Mouse (Mus musculus): ENCODE data around the gene Nrxn1. TPM values are rescaled to one million over a fixed set of nuclear protein-coding genes. Genes with fewer than 3 reads are reported as not detected.

Nrxn1 gene
- polyA plus RNA-seq, 1 experiment from 2014 or later = 1.2 TPM

- Histone ChIP-seq H3K27me3 (ENCODE audit: control insufficient read depth, insufficient read depth, low read length) (no peaks in the 10 kb centered on the region), H3K27ac (ENCODE audit: low read length) (no peak overlapping the region), H3K4me1 (ENCODE audit: control insufficient read depth, insufficient read depth, low read length) (no peaks in the 10 kb centered on the region), H3K9me3 (replicated peaks; ENCODE audit: control insufficient read depth, low read length) (no peaks in the 10 kb centered on the region), H3K9ac (ENCODE audit: low read length) (no peak overlapping the region), H3K36me3 (ENCODE audit: control insufficient read depth, insufficient read depth) (no peaks in the 10 kb centered on the region), H3K4me3 (ENCODE audit: low read length) (no peak overlapping the region), H3K4me2 (ENCODE audit: low read depth, low read length) (no peak overlapping the region)
- ATAC-seq (replicated peaks; ENCODE audit: extremely low read depth, insufficient read depth, low FRiP score) = no peak
These were observed 485.5 kb downstream of the Nrxn1 start for GRCm38 (mm10) chr17:90607427-90607806.

- no peak for ATAC-seq (replicated peaks; ENCODE audit: extremely low read depth, insufficient read depth, low FRiP score)
- H3K4me2 ChIP-seq (ENCODE audit: low read depth, low read length) = no peak overlapping the region
- no peak overlapping the region for H3K27ac ChIP-seq (ENCODE audit: low read length)
- no peaks in the 10 kb centered on the region for H3K4me1 ChIP-seq (ENCODE audit: control insufficient read depth, insufficient read depth, low read length)
- H3K9ac ChIP-seq (ENCODE audit: low read length) = no peak overlapping the region
- 85% methylated on average over 4 of the region's 4 CpGs for WGBS
- H3K9me3 ChIP-seq (replicated peaks; ENCODE audit: control insufficient read depth, low read length) = no peaks in the 10 kb centered on the region
- no peaks in the 10 kb centered on the region for H3K36me3 ChIP-seq (ENCODE audit: control insufficient read depth, insufficient read depth)
- no peak overlapping the region for H3K4me3 ChIP-seq (ENCODE audit: low read length)
- H3K27me3 ChIP-seq (ENCODE audit: control insufficient read depth, insufficient read depth, low read length) = no peaks in the 10 kb centered on the region
These were observed 486.0 kb downstream of the Nrxn1 start for GRCm38 (mm10) chr17:90606718-90607426.

- ATAC-seq (replicated peaks; ENCODE audit: extremely low read depth, insufficient read depth, low FRiP score) = no peak
- no peaks in the 10 kb centered on the region for H3K27me3 ChIP-seq (ENCODE audit: control insufficient read depth, insufficient read depth, low read length)
- H3K9me3 ChIP-seq (replicated peaks; ENCODE audit: control insufficient read depth, low read length) = peaks cover 5% of the 10 kb centered on the region
- no peaks in the 10 kb centered on the region for H3K4me1 ChIP-seq (ENCODE audit: control insufficient read depth, insufficient read depth, low read length)
- H3K4me2 ChIP-seq (ENCODE audit: low read depth, low read length) = no peak overlapping the region
- H3K27ac ChIP-seq (ENCODE audit: low read length) = no peak overlapping the region
- WGBS = 76% methylated on average over 9 of the region's 9 CpGs
- H3K4me3 ChIP-seq (ENCODE audit: low read length) = no peak overlapping the region
- H3K36me3 ChIP-seq (ENCODE audit: control insufficient read depth, insufficient read depth) = no peaks in the 10 kb centered on the region
- no peak overlapping the region for H3K9ac ChIP-seq (ENCODE audit: low read length)
These were observed 493.0 kb downstream of the Nrxn1 start for GRCm38 (mm10) chr17:90599570-90600524.

- Histone ChIP-seq H3K9ac (ENCODE audit: low read length) (no peak overlapping the region), H3K9me3 (replicated peaks; ENCODE audit: control insufficient read depth, low read length) (peaks cover 5% of the 10 kb centered on the region), H3K27ac (ENCODE audit: low read length) (no peak overlapping the region), H3K4me3 (ENCODE audit: low read length) (no peak overlapping the region), H3K36me3 (ENCODE audit: control insufficient read depth, insufficient read depth) (no peaks in the 10 kb centered on the region), H3K4me1 (ENCODE audit: control insufficient read depth, insufficient read depth, low read length) (no peaks in the 10 kb centered on the region), H3K27me3 (ENCODE audit: control insufficient read depth, insufficient read depth, low read length) (no peaks in the 10 kb centered on the region), H3K4me2 (ENCODE audit: low read depth, low read length) (no peak overlapping the region)
- no peak for ATAC-seq (replicated peaks; ENCODE audit: extremely low read depth, insufficient read depth, low FRiP score)
- 53% methylated on average over 9 of the region's 9 CpGs for WGBS
These were observed 497.9 kb downstream of the Nrxn1 start for GRCm38 (mm10) chr17:90594798-90595533.

GRCm38 (mm10) chr17:90586891-90587290 is 506.0 kb downstream of the Nrxn1 start:
- H3K27ac ChIP-seq (ENCODE audit: low read length) = no peak overlapping the region
- no peaks in the 10 kb centered on the region for H3K4me1 ChIP-seq (ENCODE audit: control insufficient read depth, insufficient read depth, low read length)
- H3K9ac ChIP-seq (ENCODE audit: low read length) = no peak overlapping the region
- no peaks in the 10 kb centered on the region for H3K27me3 ChIP-seq (ENCODE audit: control insufficient read depth, insufficient read depth, low read length)
- no peaks in the 10 kb centered on the region for H3K36me3 ChIP-seq (ENCODE audit: control insufficient read depth, insufficient read depth)
- H3K4me2 ChIP-seq (ENCODE audit: low read depth, low read length) = no peak overlapping the region
- H3K9me3 ChIP-seq (replicated peaks; ENCODE audit: control insufficient read depth, low read length) = no peaks in the 10 kb centered on the region
- H3K4me3 ChIP-seq (ENCODE audit: low read length) = no peak overlapping the region
- no peak for ATAC-seq (replicated peaks; ENCODE audit: extremely low read depth, insufficient read depth, low FRiP score)

- no peaks in the 10 kb centered on the region for H3K27me3 ChIP-seq (ENCODE audit: control insufficient read depth, insufficient read depth, low read length)
- H3K4me1 ChIP-seq (ENCODE audit: control insufficient read depth, insufficient read depth, low read length) = no peaks in the 10 kb centered on the region
- 32% methylated on average over 8 of the region's 8 CpGs for WGBS
- H3K27ac ChIP-seq (ENCODE audit: low read length) = no peak overlapping the region
- no peaks in the 10 kb centered on the region for H3K9me3 ChIP-seq (replicated peaks; ENCODE audit: control insufficient read depth, low read length)
- ATAC-seq (replicated peaks; ENCODE audit: extremely low read depth, insufficient read depth, low FRiP score) = peak; percentile 85
- H3K4me3 ChIP-seq (ENCODE audit: low read length) = no peak overlapping the region; the same call in 1 of the 2 replicates
- H3K9ac ChIP-seq (ENCODE audit: low read length) = no peak overlapping the region
- peak overlapping the region; percentile 47; the same call in 1 of the 2 replicates for H3K4me2 ChIP-seq (ENCODE audit: low read depth, low read length)
- H3K36me3 ChIP-seq (ENCODE audit: control insufficient read depth, insufficient read depth) = no peaks in the 10 kb centered on the region
These were observed 508.1 kb downstream of the Nrxn1 start for GRCm38 (mm10) chr17:90584666-90585195.

- Histone ChIP-seq H3K9ac (ENCODE audit: low read length) (no peak overlapping the region), H3K27ac (ENCODE audit: low read length) (no peak overlapping the region), H3K4me2 (ENCODE audit: low read depth, low read length) (no peak overlapping the region), H3K9me3 (replicated peaks; ENCODE audit: control insufficient read depth, low read length) (no peaks in the 10 kb centered on the region), H3K4me3 (ENCODE audit: low read length) (no peak overlapping the region), H3K4me1 (ENCODE audit: control insufficient read depth, insufficient read depth, low read length) (no peaks in the 10 kb centered on the region), H3K27me3 (ENCODE audit: control insufficient read depth, insufficient read depth, low read length) (no peaks in the 10 kb centered on the region), H3K36me3 (ENCODE audit: control insufficient read depth, insufficient read depth) (no peaks in the 10 kb centered on the region)
- ATAC-seq (replicated peaks; ENCODE audit: extremely low read depth, insufficient read depth, low FRiP score) = no peak
- WGBS = 43% methylated on average over 12 of the region's 12 CpGs
These were observed 508.9 kb downstream of the Nrxn1 start for GRCm38 (mm10) chr17:90583826-90584534.

- Histone ChIP-seq H3K27me3 (ENCODE audit: control insufficient read depth, insufficient read depth, low read length) (no peaks in the 10 kb centered on the region), H3K4me2 (ENCODE audit: low read depth, low read length) (no peak overlapping the region), H3K4me1 (ENCODE audit: control insufficient read depth, insufficient read depth, low read length) (no peaks in the 10 kb centered on the region), H3K27ac (ENCODE audit: low read length) (no peak overlapping the region), H3K9me3 (replicated peaks; ENCODE audit: control insufficient read depth, low read length) (no peaks in the 10 kb centered on the region), H3K9ac (ENCODE audit: low read length) (no peak overlapping the region), H3K4me3 (ENCODE audit: low read length) (no peak overlapping the region), H3K36me3 (ENCODE audit: control insufficient read depth, insufficient read depth) (no peaks in the 10 kb centered on the region)
- no peak for ATAC-seq (replicated peaks; ENCODE audit: extremely low read depth, insufficient read depth, low FRiP score)
- 53% methylated on average over 3 of the region's 3 CpGs for WGBS
These were observed 509.7 kb downstream of the Nrxn1 start for GRCm38 (mm10) chr17:90583196-90583595.
